Mouse (Mus musculus): ENCODE measurements around the gene Csnk2a1. TPM values are rescaled to one million over a fixed set of nuclear protein-coding genes. Genes with fewer than 3 reads are reported as not detected.

Csnk2a1 gene
- total RNA-seq (2012; rRNA removed) (130 and 140 TPM in 2 replicates), polyA plus RNA-seq (2012; ENCODE audit: insufficient read depth in 1 of 2, insufficient read length in 2 of 2, low read depth in 1 of 2, low replicate concordance in 2 of 2, missing spikeins in 1 of 2) (10 to 100 TPM in 1 of 2 experiments, not detected in 1; 88.5 TPM)

DNA sequence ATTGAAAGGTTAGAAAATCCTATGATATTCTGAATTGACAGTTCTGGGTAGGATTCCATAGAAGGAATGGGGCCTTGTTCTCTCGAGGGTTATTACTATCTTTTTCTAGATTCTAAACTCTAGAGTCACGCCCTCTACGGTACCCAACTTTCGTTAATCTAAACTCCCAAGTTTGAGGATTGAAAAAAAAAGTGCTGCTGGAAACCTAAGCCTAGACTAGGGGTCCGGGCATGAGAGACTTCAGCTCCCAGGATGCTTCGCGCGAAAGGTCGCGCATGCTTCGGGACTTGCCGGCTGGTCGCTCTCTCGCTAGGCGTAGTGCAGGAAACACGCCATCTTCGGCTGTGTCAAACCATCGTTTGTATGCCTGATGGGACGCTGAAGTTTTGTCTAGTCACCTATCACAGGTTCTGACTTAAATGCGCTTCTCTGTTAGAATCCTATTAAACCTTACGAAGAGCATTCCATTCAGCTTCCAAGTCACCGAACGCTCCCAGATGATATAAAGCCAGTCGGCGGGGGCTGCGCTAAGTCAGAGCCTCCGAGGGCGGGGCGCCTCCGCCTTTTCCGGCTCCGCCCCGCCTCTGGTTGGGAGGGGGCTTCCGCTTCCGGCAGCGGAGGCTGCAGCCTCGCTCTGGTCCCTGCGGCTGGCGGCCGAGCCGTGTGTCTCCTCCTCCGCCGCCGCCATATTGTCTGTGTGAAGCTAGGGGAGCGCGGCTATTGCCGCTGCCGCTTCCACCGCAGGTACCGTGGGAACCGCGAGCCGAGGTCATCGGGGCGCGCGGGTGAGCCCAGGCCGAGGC lies at the start of gene Csnk2a1:
Gene Csnk2a1 (plus strand): TSS at position 592 of the 803 bp plus-strand sequence.
- peak within 1 kb of the TSS; percentile 99 for H3K9ac ChIP-seq (ENCODE audit: control insufficient read depth, low read depth, low read length, poor library complexity, severe bottlenecking)
- H3K36me3 ChIP-seq (ENCODE audit: control insufficient read depth in 1 of 2, insufficient read depth in 2 of 2, low read length in 2 of 2), result peaks cover 8 to 27% of the 10 kb centered on the region in 2 experiments; a peak in 3 of 4 replicates
- DNase-seq (ENCODE audit: low read depth, low spot score), result peak; percentile 96
- peaks cover 2 to 20% of the 10 kb centered on the region in 2 experiments for H3K4me1 ChIP-seq (ENCODE audit: control insufficient read depth in 1 of 2, insufficient read depth in 2 of 2, low read length in 2 of 2)
- peak within 1 kb of the TSS; percentile 89 to 99 for H3K4me3 ChIP-seq (ENCODE audit: control insufficient read depth in 1 of 2, insufficient read depth in 1 of 2, low read depth in 2 of 2, low read length in 2 of 2)
- H3K79me2 ChIP-seq (ENCODE audit: control insufficient read depth, insufficient read depth, low read length, poor library complexity), result peaks cover 41% of the 10 kb centered on the region
- H3K27me3 ChIP-seq (ENCODE audit: control insufficient read depth in 1 of 2, insufficient read depth in 2 of 2, low read length in 2 of 2), result no peaks in the 10 kb centered on the region
- peak within 1 kb of the TSS; percentile 99 for H3K27ac ChIP-seq (ENCODE audit: control insufficient read depth, low read depth, low read length)
- no peaks in the 10 kb centered on the region for H3K9me3 ChIP-seq (replicated peaks; ENCODE audit: insufficient read depth, low read length)
- TF ChIP-seq BHLHE40 (IDR thresholded peaks at IDR 0.05; ENCODE audit: borderline replicate concordance, low read depth, low read length) (no peak), MAFK (IDR thresholded peaks at IDR 0.05; ENCODE audit: borderline replicate concordance, low read depth, low read length) (no peak), E2F4 (IDR thresholded peaks at IDR 0.05; ENCODE audit: borderline replicate concordance, low read depth, low read length) (0 out of 2 replicates have a peak, but pooled peaks have one; percentile 46), USF2 (IDR thresholded peaks at IDR 0.05; ENCODE audit: borderline replicate concordance in 1 of 2, insufficient read depth in 1 of 2, low read depth in 1 of 2, low read length in 2 of 2) (no peak), EP300 (IDR thresholded peaks at IDR 0.05; ENCODE audit: low read depth in 1 of 2, low read length in 2 of 2) (no peak; a peak in 1 of 4 replicates), RCOR1 (IDR thresholded peaks at IDR 0.05; ENCODE audit: low read depth, low read length) (no peak), TCF12 (IDR thresholded peaks at IDR 0.05; ENCODE audit: low read depth, low read length) (peak; percentile 7; the same call in 1 of the 2 replicates), GATA1 (IDR thresholded peaks at IDR 0.05; ENCODE audit: low read depth, low read length) (no peak), SMC3 (IDR thresholded peaks at IDR 0.05; ENCODE audit: low read depth, low read length) (no peak), ZC3H11A (IDR thresholded peaks at IDR 0.05; ENCODE audit: low read depth, low read length) (no peak), ZMIZ1 (IDR thresholded peaks at IDR 0.05; ENCODE audit: low read depth, low read length) (peak; percentile 85), GABPA (IDR thresholded peaks at IDR 0.05; ENCODE audit: low read depth, low read length) (no peak), HCFC1 (IDR thresholded peaks at IDR 0.05; ENCODE audit: low read depth, low read length) (peak; percentile 90), UBTF (IDR thresholded peaks at IDR 0.05; ENCODE audit: borderline replicate concordance, insufficient read depth, low read depth, low read length) (no peak), ELF1 (IDR thresholded peaks at IDR 0.05; ENCODE audit: low read depth, low read length) (peak; percentile 61), MAX (IDR thresholded peaks at IDR 0.05; ENCODE audit: low read length) (peak; percentile 82), TAL1 (IDR thresholded peaks at IDR 0.05; ENCODE audit: low read length) (no peak), ZKSCAN1 (IDR thresholded peaks at IDR 0.05; ENCODE audit: low read depth, low read length) (no peak), POLR2AphosphoS2 (IDR thresholded peaks at IDR 0.05; ENCODE audit: low read length) (peak; percentile 87), POLR2AphosphoS5 (IDR thresholded peaks at IDR 0.05; ENCODE audit: borderline replicate concordance, low read depth, low read length) (no peak), TBP (IDR thresholded peaks at IDR 0.05; ENCODE audit: low read depth, low read length) (peak; percentile 82; the same call in 1 of the 2 replicates), ZNF384 (IDR thresholded peaks at IDR 0.05; ENCODE audit: low read depth, low read length) (peak; percentile 93), ETS1 (IDR thresholded peaks at IDR 0.05; ENCODE audit: low read depth, low read length) (no peak; the same call in 1 of the 2 replicates), CHD1 (IDR thresholded peaks at IDR 0.05; ENCODE audit: low read depth, low read length) (no peak), KAT2A (conservative IDR thresholded peaks at IDR 0.05; ENCODE audit: low read depth, low read length) (peak; percentile 74; the same call in 1 of the 2 replicates), USF1 (IDR thresholded peaks at IDR 0.05; ENCODE audit: low read depth, low read length) (no peak), MYC (IDR thresholded peaks at IDR 0.05; ENCODE audit: low read depth, low read length) (peak; percentile 91), MXI1 (IDR thresholded peaks at IDR 0.05; ENCODE audit: low read depth, low read length) (peak; percentile 91), RAD21 (IDR thresholded peaks at IDR 0.05; ENCODE audit: low read depth, low read length) (no peak), MAZ (IDR thresholded peaks at IDR 0.05; ENCODE audit: low read depth, low read length) (peak; percentile 97), SIN3A (IDR thresholded peaks at IDR 0.05; ENCODE audit: low read length) (peak; percentile 91), NRF1 (IDR thresholded peaks at IDR 0.05; ENCODE audit: insufficient read depth, low read depth, low read length, poor library complexity, severe bottlenecking) (peak; percentile 87), JUND (IDR thresholded peaks at IDR 0.05; ENCODE audit: low read depth, low read length) (no peak), MYB (IDR thresholded peaks at IDR 0.05; ENCODE audit: low read depth, low read length) (no peak), POLR2A (IDR thresholded peaks at IDR 0.05; ENCODE audit: control insufficient read depth in 1 of 2, insufficient read depth in 1 of 2, low read depth in 1 of 2, low read length in 2 of 2, poor library complexity in 1 of 2) (peak; percentile 86 to 95)

Measured in MEL (cell line).